Mouse (Mus musculus) ES-Bruce4 (cell line): ENCODE data around the gene Agbl4.

Experiments
- CTCF ChIP-seq: IDR thresholded peaks from one replicate; pipeline ENCODE4 v1.8.1; 2011; ENCODE audit warnings: low read depth, low read length
- POLR2A ChIP-seq: IDR thresholded peaks from one replicate; pipeline ENCODE4 v1.8.1; 2011; ENCODE audit warnings: low read length; ENCODE audit not compliant: insufficient read depth

DNA sequence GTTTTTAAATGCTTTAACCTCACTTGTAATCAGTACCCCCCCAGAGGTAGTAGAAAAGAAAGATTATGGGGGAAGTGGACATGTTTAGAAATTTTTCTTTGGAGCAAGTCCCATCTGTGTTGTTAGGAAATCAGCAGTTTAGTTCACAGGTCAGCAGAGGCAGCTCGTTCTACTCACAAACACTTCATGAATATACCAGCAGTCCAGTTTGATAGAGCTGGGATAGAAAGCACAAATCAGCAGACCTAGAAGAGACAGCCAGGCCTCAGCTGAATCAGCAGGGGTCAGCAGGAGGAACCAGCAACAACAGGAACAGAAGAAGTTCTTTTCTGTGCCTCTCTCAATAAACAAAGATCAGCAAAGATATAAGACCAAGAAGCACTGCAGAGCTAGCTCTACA, 435.3 kb downstream of the Agbl4 start:
- no peak for TF ChIP-seq CTCF
- no peak for TF ChIP-seq POLR2A
